Mouse (Mus musculus): ENCODE measurements at regions not wholly inside any gene's neighbourhood (a gene's known extent, or its start where the extent isn't known, plus 50 kb on each side); places are given as distances from the start of the nearest gene placed in this dataset.

- no peaks in the 10 kb centered on the region for H3K27me3 ChIP-seq (replicated peaks)
- H3K9ac ChIP-seq = no peak overlapping the region
- 39% methylated on average over 3 of the region's 3 CpGs for WGBS
- no peak for ATAC-seq (ENCODE audit: insufficient number of reproducible peaks, low FRiP score)
- no peaks in the 10 kb centered on the region for H3K4me1 ChIP-seq (replicated peaks)
- H3K4me2 ChIP-seq = no peak overlapping the region
- H3K36me3 ChIP-seq = no peaks in the 10 kb centered on the region
- no peaks in the 10 kb centered on the region for H3K9me3 ChIP-seq (replicated peaks)
- no peak overlapping the region for H3K4me3 ChIP-seq
- no peak overlapping the region for H3K27ac ChIP-seq (ENCODE audit: poor library complexity, severe bottlenecking)
Measured at GRCm38 (mm10) chr7:93795210-93795609, 715.5 kb downstream of the Fam181b start.

- Histone ChIP-seq H3K4me1 (replicated peaks) (no peaks in the 10 kb centered on the region), H3K36me3 (no peaks in the 10 kb centered on the region), H3K27me3 (replicated peaks) (no peaks in the 10 kb centered on the region), H3K9ac (no peak overlapping the region), H3K4me2 (no peak overlapping the region), H3K9me3 (replicated peaks) (0 out of 2 replicates have a peak, but pooled peaks cover 3% of the 10 kb centered on the region), H3K4me3 (no peak overlapping the region), H3K27ac (ENCODE audit: poor library complexity, severe bottlenecking) (no peak overlapping the region)
- no peak for ATAC-seq (ENCODE audit: insufficient number of reproducible peaks, low FRiP score)
- WGBS = 77% methylated on average over 3 of the region's 3 CpGs
Measured at GRCm38 (mm10) chr7:93835697-93836096, 756.0 kb downstream of the Fam181b start.

- no peak overlapping the region for H3K4me3 ChIP-seq
- H3K9ac ChIP-seq = no peak overlapping the region
- 0 out of 2 replicates have a peak, but pooled peaks cover 3% of the 10 kb centered on the region for H3K9me3 ChIP-seq (replicated peaks)
- no peaks in the 10 kb centered on the region for H3K4me1 ChIP-seq (replicated peaks)
- no peaks in the 10 kb centered on the region for H3K36me3 ChIP-seq
- 61% methylated on average over 2 of the region's 2 CpGs for WGBS
- ATAC-seq (ENCODE audit: insufficient number of reproducible peaks, low FRiP score) = no peak
- no peak overlapping the region for H3K4me2 ChIP-seq
- no peaks in the 10 kb centered on the region for H3K27me3 ChIP-seq (replicated peaks)
- no peak overlapping the region for H3K27ac ChIP-seq (ENCODE audit: poor library complexity, severe bottlenecking)
Measured at GRCm38 (mm10) chr7:93836169-93836568, 756.5 kb downstream of the Fam181b start.

- H3K36me3 ChIP-seq = no peaks in the 10 kb centered on the region
- no peak overlapping the region for H3K27ac ChIP-seq (ENCODE audit: poor library complexity, severe bottlenecking)
- H3K4me2 ChIP-seq = no peak overlapping the region
- 0 out of 2 replicates have a peak, but pooled peaks cover 4% of the 10 kb centered on the region for H3K9me3 ChIP-seq (replicated peaks)
- no peaks in the 10 kb centered on the region for H3K27me3 ChIP-seq (replicated peaks)
- H3K4me3 ChIP-seq = no peak overlapping the region
- no peak for ATAC-seq (ENCODE audit: insufficient number of reproducible peaks, low FRiP score)
- no peaks in the 10 kb centered on the region for H3K4me1 ChIP-seq (replicated peaks)
- WGBS = 71% methylated on average over 6 of the region's 6 CpGs
- no peak overlapping the region for H3K9ac ChIP-seq
Measured at GRCm38 (mm10) chr7:93855025-93855424, 775.4 kb downstream of the Fam181b start.

- 42% methylated on average over 1 of the region's 1 CpGs for WGBS
- Histone ChIP-seq H3K27ac (ENCODE audit: poor library complexity, severe bottlenecking) (no peak overlapping the region), H3K9ac (no peak overlapping the region), H3K9me3 (replicated peaks) (0 out of 2 replicates have a peak, but pooled peaks cover 2% of the 10 kb centered on the region), H3K4me2 (no peak overlapping the region), H3K4me1 (replicated peaks) (no peaks in the 10 kb centered on the region), H3K27me3 (replicated peaks) (no peaks in the 10 kb centered on the region), H3K36me3 (no peaks in the 10 kb centered on the region), H3K4me3 (no peak overlapping the region)
- ATAC-seq (ENCODE audit: insufficient number of reproducible peaks, low FRiP score) = no peak
Measured at GRCm38 (mm10) chr7:93893701-93894100, 814.0 kb downstream of the Fam181b start.

- Histone ChIP-seq H3K27ac (ENCODE audit: poor library complexity, severe bottlenecking) (no peak overlapping the region), H3K9me3 (replicated peaks) (0 out of 2 replicates have a peak, but pooled peaks cover under 1% of the 10 kb centered on the region), H3K4me3 (no peak overlapping the region), H3K36me3 (no peaks in the 10 kb centered on the region), H3K27me3 (replicated peaks) (no peaks in the 10 kb centered on the region), H3K9ac (no peak overlapping the region), H3K4me1 (replicated peaks) (no peaks in the 10 kb centered on the region), H3K4me2 (no peak overlapping the region)
- ATAC-seq (ENCODE audit: insufficient number of reproducible peaks, low FRiP score) = no peak
Measured at GRCm38 (mm10) chr7:93896921-93897320, 817.3 kb downstream of the Fam181b start.

- Histone ChIP-seq H3K27ac (ENCODE audit: poor library complexity, severe bottlenecking) (no peak overlapping the region), H3K4me1 (replicated peaks) (no peaks in the 10 kb centered on the region), H3K36me3 (no peaks in the 10 kb centered on the region), H3K9me3 (replicated peaks) (no peaks in the 10 kb centered on the region), H3K4me3 (no peak overlapping the region), H3K9ac (no peak overlapping the region), H3K27me3 (replicated peaks) (no peaks in the 10 kb centered on the region), H3K4me2 (no peak overlapping the region)
- 78% methylated on average over 2 of the region's 2 CpGs for WGBS
- no peak for ATAC-seq (ENCODE audit: insufficient number of reproducible peaks, low FRiP score)
Measured at GRCm38 (mm10) chr7:93902770-93903169, 823.1 kb downstream of the Fam181b start.

GRCm38 (mm10) chr7:93936925-93937324 is 857.3 kb downstream of the Fam181b start:
- H3K4me2 ChIP-seq = no peak overlapping the region
- no peak overlapping the region for H3K9ac ChIP-seq
- H3K36me3 ChIP-seq = no peaks in the 10 kb centered on the region
- H3K27me3 ChIP-seq (replicated peaks) = no peaks in the 10 kb centered on the region
- no peaks in the 10 kb centered on the region for H3K9me3 ChIP-seq (replicated peaks)
- WGBS = 72% methylated on average over 3 of the region's 3 CpGs
- no peak overlapping the region for H3K27ac ChIP-seq (ENCODE audit: poor library complexity, severe bottlenecking)
- H3K4me1 ChIP-seq (replicated peaks) = no peaks in the 10 kb centered on the region
- no peak overlapping the region for H3K4me3 ChIP-seq
- no peak for ATAC-seq (ENCODE audit: insufficient number of reproducible peaks, low FRiP score)

- Histone ChIP-seq H3K36me3 (no peaks in the 10 kb centered on the region), H3K9me3 (replicated peaks) (no peaks in the 10 kb centered on the region), H3K27ac (ENCODE audit: poor library complexity, severe bottlenecking) (no peak overlapping the region), H3K9ac (no peak overlapping the region), H3K4me1 (replicated peaks) (no peaks in the 10 kb centered on the region), H3K4me2 (no peak overlapping the region), H3K4me3 (no peak overlapping the region), H3K27me3 (replicated peaks) (no peaks in the 10 kb centered on the region)
- ATAC-seq (ENCODE audit: insufficient number of reproducible peaks, low FRiP score) = no peak
- 59% methylated on average over 3 of the region's 3 CpGs for WGBS
Measured at GRCm38 (mm10) chr7:93982103-93982502, 902.4 kb downstream of the Fam181b start.

GRCm38 (mm10) chr7:94002780-94003179 is 923.1 kb downstream of the Fam181b start:
- no peaks in the 10 kb centered on the region for H3K36me3 ChIP-seq
- no peaks in the 10 kb centered on the region for H3K4me1 ChIP-seq (replicated peaks)
- WGBS = 62% methylated on average over 1 of the region's 1 CpGs
- H3K4me3 ChIP-seq = no peak overlapping the region
- H3K9ac ChIP-seq = no peak overlapping the region
- no peak overlapping the region for H3K4me2 ChIP-seq
- no peak for ATAC-seq (ENCODE audit: insufficient number of reproducible peaks, low FRiP score)
- H3K27me3 ChIP-seq (replicated peaks) = no peaks in the 10 kb centered on the region
- H3K9me3 ChIP-seq (replicated peaks) = peaks cover 7% of the 10 kb centered on the region; the same call in 1 of the 2 replicates
- no peak overlapping the region for H3K27ac ChIP-seq (ENCODE audit: poor library complexity, severe bottlenecking)

GRCm38 (mm10) chr7:94042466-94043030 is 962.9 kb downstream of the Fam181b start:
- Histone ChIP-seq H3K4me1 (replicated peaks) (no peaks in the 10 kb centered on the region), H3K36me3 (no peaks in the 10 kb centered on the region), H3K4me2 (peak overlapping the region; percentile 54), H3K9me3 (replicated peaks) (no peaks in the 10 kb centered on the region), H3K27me3 (replicated peaks) (no peaks in the 10 kb centered on the region), H3K4me3 (0 out of 2 replicates have a peak overlapping the region, but pooled peaks have one; percentile 10), H3K9ac (no peak overlapping the region), H3K27ac (ENCODE audit: poor library complexity, severe bottlenecking) (no peak overlapping the region)
- no peak for ATAC-seq (ENCODE audit: insufficient number of reproducible peaks, low FRiP score)
- 26% methylated on average over 11 of the region's 11 CpGs for WGBS

- no peaks in the 10 kb centered on the region for H3K9me3 ChIP-seq (replicated peaks)
- ATAC-seq (ENCODE audit: insufficient number of reproducible peaks, low FRiP score) = no peak
- no peaks in the 10 kb centered on the region for H3K4me1 ChIP-seq (replicated peaks)
- no peak overlapping the region for H3K9ac ChIP-seq
- no peak overlapping the region for H3K27ac ChIP-seq (ENCODE audit: poor library complexity, severe bottlenecking)
- WGBS = 63% methylated on average over 2 of the region's 2 CpGs
- H3K4me2 ChIP-seq = no peak overlapping the region
- no peaks in the 10 kb centered on the region for H3K36me3 ChIP-seq
- H3K4me3 ChIP-seq = no peak overlapping the region
- no peaks in the 10 kb centered on the region for H3K27me3 ChIP-seq (replicated peaks)
Measured at GRCm38 (mm10) chr7:94045428-94045827, 965.8 kb downstream of the Fam181b start.

Data from heart, embryonic 12.5 days (tissue).